Comparison of ENCODE assay signal across 23 mouse cellular contexts in the genomic region with DNA sequence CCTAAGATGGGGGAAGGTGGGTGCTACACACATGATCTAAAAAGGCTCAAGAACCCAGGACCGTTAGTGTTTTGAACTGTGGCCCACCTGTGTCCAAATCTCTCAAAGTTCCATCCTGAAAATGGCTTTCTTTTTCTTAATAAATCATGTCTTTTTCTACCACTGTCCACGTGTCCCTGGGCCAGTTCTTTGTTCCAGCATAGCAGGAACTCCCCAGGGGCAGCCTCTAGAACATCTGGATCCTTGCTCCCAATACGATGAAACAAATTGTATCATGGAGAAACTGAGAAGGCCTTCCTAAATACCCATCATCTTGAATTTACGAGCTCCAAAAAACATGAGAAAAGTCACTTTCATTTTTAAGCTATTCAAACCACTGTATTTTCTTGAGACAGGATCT.
DNase-seq lines count a peak whose midpoint lies in the region; ATAC-seq lines count a peak whose summit lies in the region.
"Had no signal": no experiment of that assay in that cellular context is flagged by ENCODE, and none has a peak within 500 bp of the region (broad histone marks: within the 10 kb centered on the region; RNA-seq: fewer than 3 reads in every experiment).

No protein-coding gene starts in this region.

- H3K27ac ChIP-seq in hindbrain, embryonic 13.5 days, result 0 out of 2 replicates have a peak overlapping the region, but pooled peaks have one; percentile 37
- H3K27ac ChIP-seq in hindbrain, embryonic 14.5 days, result no peak overlapping the region
- H3K27ac ChIP-seq: forebrain, embryonic 13.5 days; liver, embryonic 14.5 days; midbrain, embryonic 15.5 days had no signal

- no peaks in the 10 kb centered on the region; the same call in 1 of the 2 replicates for H3K9me3 ChIP-seq in hindbrain, embryonic 13.5 days
- no peaks in the 10 kb centered on the region for H3K9me3 ChIP-seq in hindbrain, embryonic 14.5 days (ENCODE audit: control insufficient read depth, low read length)
- H3K9me3 ChIP-seq: forebrain, embryonic 13.5 days; midbrain, embryonic 15.5 days had no signal

- intact Hi-C loops in gastrocnemius, postnatal 14 days (cut with DNase I; ENCODE audit: low total_unique reads), result no loop called here

- DNase-seq in gastrocnemius, adult 18-20 months (ENCODE audit: low spot score), result peak; percentile 7
- no peak for DNase-seq in gastrocnemius, postnatal 14 days
- DNase-seq in hindbrain, embryonic 14.5 days (ENCODE audit: low spot score), result no peak
- peak; percentile 22 for DNase-seq in adipocyte (ENCODE audit: low spot score)
- DNase-seq in skeletal muscle tissue, adult 2 months (ENCODE audit: low read depth, low spot score), result peak; percentile 25
- DNase-seq in embryo, embryonic 10.5 days (ENCODE audit: low spot score), result no peak
- DNase-seq: adrenal gland, postnatal 25 days; cerebellum, adult 2 months; cerebellum, postnatal 14 days; gastrocnemius, postnatal 36 days; heart, postnatal 10 days; kidney, adult 18-20 months; layer of hippocampus, adult 9-11 months; liver; lung, adult 2 months; lung, postnatal 10 days; thymus, postnatal 4 days had no signal

- H3K36me3 ChIP-seq in hindbrain, embryonic 13.5 days, result peaks cover 34% of the 10 kb centered on the region
- peaks cover 39% of the 10 kb centered on the region for H3K36me3 ChIP-seq in hindbrain, embryonic 14.5 days (replicated peaks; ENCODE audit: control insufficient read depth, insufficient read depth)
- H3K36me3 ChIP-seq: midbrain, embryonic 15.5 days had no signal

- 77% methylated on average over 4 of the region's 4 CpGs for WGBS in hindbrain, embryonic 13.5 days
- WGBS in hindbrain, embryonic 14.5 days, result 76% methylated on average over 4 of the region's 4 CpGs

- no peak for ATAC-seq in hindbrain, embryonic 13.5 days (ENCODE audit: low FRiP score)
- no peak for ATAC-seq in hindbrain, embryonic 14.5 days (ENCODE audit: low FRiP score)
- ATAC-seq: forebrain, embryonic 13.5 days; hindbrain, embryonic 16.5 days; midbrain, embryonic 15.5 days had no signal

- no peak overlapping the region for H3K9ac ChIP-seq in hindbrain, embryonic 13.5 days
- no peak overlapping the region for H3K9ac ChIP-seq in hindbrain, embryonic 14.5 days
- H3K9ac ChIP-seq: forebrain, embryonic 13.5 days; liver, embryonic 14.5 days; midbrain, embryonic 15.5 days had no signal

- peaks cover 26% of the 10 kb centered on the region for H3K4me1 ChIP-seq in hindbrain, embryonic 13.5 days (replicated peaks)
- H3K4me1 ChIP-seq in hindbrain, embryonic 14.5 days (replicated peaks; ENCODE audit: control insufficient read depth, insufficient read depth, low read length), result no peaks in the 10 kb centered on the region

- no peak overlapping the region for H3K4me3 ChIP-seq in hindbrain, embryonic 13.5 days
- H3K4me3 ChIP-seq in hindbrain, embryonic 14.5 days (replicated peaks; ENCODE audit: low read length), result no peak overlapping the region
- H3K4me3 ChIP-seq: forebrain, embryonic 13.5 days; midbrain, embryonic 15.5 days had no signal

- no peaks in the 10 kb centered on the region for H3K27me3 ChIP-seq in hindbrain, embryonic 13.5 days
- H3K27me3 ChIP-seq in hindbrain, embryonic 14.5 days (ENCODE audit: control insufficient read depth, insufficient read depth, low read length), result no peaks in the 10 kb centered on the region
- H3K27me3 ChIP-seq: forebrain, embryonic 13.5 days; midbrain, embryonic 15.5 days had no signal

- no peak overlapping the region for H3K4me2 ChIP-seq in hindbrain, embryonic 13.5 days
- H3K4me2 ChIP-seq in hindbrain, embryonic 14.5 days (replicated peaks), result no peak overlapping the region
- H3K4me2 ChIP-seq: forebrain, embryonic 13.5 days; heart, embryonic 11.5 days; midbrain, embryonic 15.5 days had no signal

Comparison
In these comparisons a context has a peak if more than half of its experiments do, and no peak if none do; other contexts are left out.
1. DNase-seq: peak in gastrocnemius, adult 18-20 months (single experiment), adipocyte (single experiment) and skeletal muscle tissue, adult 2 months (single experiment); none in gastrocnemius, postnatal 14 days (single experiment), hindbrain, embryonic 14.5 days (single experiment) and embryo, embryonic 10.5 days (single experiment).